Mouse (Mus musculus) heart, adult 2 months (tissue): ENCODE measurements around the gene Gm7942. TPM values are rescaled to one million over a fixed set of nuclear protein-coding genes. Genes with fewer than 3 reads are reported as not detected.
"Not testable (repeated sequence)": the region's sequence is repeated elsewhere in the genome, so short reads cannot be mapped to it uniquely, and the experiment has no call there.

ENCODE experiments used
- DNase-seq, 2 experiments: peaks; one replicate each; pipeline ENCODE4 v3.0.0; 2021
- H3K27ac ChIP-seq: fragments of 200-600 bp; 2 replicates; pipeline ENCODE4 v1.8.1; 2022
- H3K27me3 ChIP-seq: fragments of 200-500 bp; 2 replicates; pipeline ENCODE4 v1.6.1; 2012; ENCODE audit warnings: mild to moderate bottlenecking, low read length, inconsistent platforms, mixed read lengths; ENCODE audit not compliant: control insufficient read depth, insufficient read depth
- H3K36me3 ChIP-seq: fragments of 200-500 bp; 2 replicates; pipeline ENCODE4 v1.6.1; 2012; ENCODE audit warnings: low read length, inconsistent platforms; ENCODE audit not compliant: control insufficient read depth, insufficient read depth
- H3K4me1 ChIP-seq: fragments of 200-500 bp; 2 replicates; pipeline ENCODE4 v1.6.1; 2011; ENCODE audit warnings: low read length; ENCODE audit not compliant: control insufficient read depth, insufficient read depth
- H3K4me3 ChIP-seq: fragments of 200-600 bp; 2 replicates; pipeline ENCODE4 v1.8.1; 2022
- H3K79me2 ChIP-seq: fragments of 200-500 bp; replicated peaks from 2 replicates; pipeline ENCODE4 v1.6.1; 2012; ENCODE audit warnings: mild to moderate bottlenecking, inconsistent platforms, low read length, moderate library complexity, mixed read lengths; ENCODE audit not compliant: control insufficient read depth, insufficient read depth
- H3K9ac ChIP-seq: fragments of 200-500 bp; 2 replicates; pipeline ENCODE4 v1.6.1; 2012; ENCODE audit warnings: low read depth, mild to moderate bottlenecking, control low read depth, inconsistent platforms, low read length, mixed read lengths
- WGBS: fragments of 180-500 bp; shearing (Covaris S2); methylation state at CpG from one replicate; pipeline ENCODE4 v1.1.7; 2018; 5-methylcytosine and 5-hydroxymethylcytosine counted together
- intact Hi-C: fragments of 180-260 bp; cut with DNase I; formaldehyde crosslinking; loops from one replicate; pipeline ENCODE4 v1.15.1; 2025
- long read RNA-seq: library from polyadenylated mRNA; stranded (forward); transcript quantifications from one replicate; pipeline ENCODE4 v2.0.0, GENCODE M21; 2021
- polyA plus RNA-seq: library from polyadenylated mRNA; depleted of rRNA; stranded (reverse); fragments of >200 nt; gene quantifications from 2 replicates; pipeline ENCODE4 v1.2.3, GENCODE M21; 2012; rRNA removed
- total RNA-seq, 2 experiments: library from RNA; stranded (reverse); gene quantifications; 2 replicates each; pipeline ENCODE4 v1.2.3; 2021

Gene Gm7942
- total RNA-seq = not detected
- polyA plus RNA-seq = not detected in 2 replicates
- long read RNA-seq = 0 reads

GRCm38 (mm10) chr5:95106638-95107037 is at the start of gene Gm7942:
Gene Gm7942 (plus strand): TSS chr5:95106938.
- H3K4me1 ChIP-seq, H3K36me3 ChIP-seq, H3K9ac ChIP-seq, H3K27me3 ChIP-seq, H3K79me2 ChIP-seq, H3K27ac ChIP-seq, H3K4me3 ChIP-seq, DNase-seq, intact Hi-C loops: not testable (repeated sequence)
- whole genome bisulfite sequencing = no CpG with 5 or more reads among the region's 3 CpGs

Other genes with a start within 250 kb of the Gm7942 start
- not detected for gene Gm3183, start 241.5 kb upstream of the Gm7942 start, total RNA-seq
- not detected in 2 replicates for gene Gm3183, start 241.5 kb upstream of the Gm7942 start, polyA plus RNA-seq
- not detected for gene Gm6367, start 118.3 kb upstream of the Gm7942 start, total RNA-seq
- not detected in 2 replicates for gene Gm6367, start 118.3 kb upstream of the Gm7942 start, polyA plus RNA-seq
- not detected for gene Gm16513, start 75.7 kb downstream of the Gm7942 start, total RNA-seq
- not detected in 2 replicates for gene Gm16513, start 75.7 kb downstream of the Gm7942 start, polyA plus RNA-seq
- gene Gm10424, start 165.8 kb downstream of the Gm7942 start, total RNA-seq = not detected
- not detected in 2 replicates for gene Gm10424, start 165.8 kb downstream of the Gm7942 start, polyA plus RNA-seq
- gene Gm3259, start 199.0 kb downstream of the Gm7942 start, total RNA-seq = not detected
- gene Gm3259, start 199.0 kb downstream of the Gm7942 start, polyA plus RNA-seq = not detected in 2 replicates